Mouse (Mus musculus) subcutaneous adipose tissue, adult 2 months (tissue): Measurements from ENCODE around the gene Olfr95. TPM values are rescaled to one million over a fixed set of nuclear protein-coding genes. Genes with fewer than 3 reads are reported as not detected.

Source experiments
- polyA plus RNA-seq: library from polyadenylated mRNA; depleted of rRNA; stranded (reverse); fragments of >200 nt; gene quantifications from 2 replicates; pipeline ENCODE4 v1.2.3, GENCODE M21; 2012; ENCODE audit warnings: low replicate concordance; rRNA removed

The Olfr95 gene
- polyA plus RNA-seq: not detected in 2 replicates

DNA sequence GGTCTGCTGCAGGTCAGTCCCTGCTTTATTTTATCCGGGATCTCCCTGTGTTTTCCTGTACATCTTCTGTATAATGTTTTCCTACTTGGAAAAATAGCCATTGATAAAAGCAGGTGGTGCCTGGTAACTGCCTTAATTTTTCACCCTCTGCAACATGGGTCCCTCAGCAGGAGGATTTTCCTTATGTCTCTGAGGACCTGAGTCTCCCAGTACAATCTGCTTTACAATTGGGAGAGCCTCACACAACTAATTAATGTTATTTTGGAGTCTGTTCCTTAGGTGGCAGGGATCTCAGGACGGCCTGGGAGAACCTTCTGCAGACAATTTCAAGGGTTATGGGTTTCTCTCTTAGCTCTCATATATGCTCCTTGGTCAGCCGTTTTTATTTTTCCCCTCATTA, at the start of gene Olfr95:
Gene Olfr95 (minus strand): TSS at position 101 of the 400 bp plus-strand sequence.

DNA sequence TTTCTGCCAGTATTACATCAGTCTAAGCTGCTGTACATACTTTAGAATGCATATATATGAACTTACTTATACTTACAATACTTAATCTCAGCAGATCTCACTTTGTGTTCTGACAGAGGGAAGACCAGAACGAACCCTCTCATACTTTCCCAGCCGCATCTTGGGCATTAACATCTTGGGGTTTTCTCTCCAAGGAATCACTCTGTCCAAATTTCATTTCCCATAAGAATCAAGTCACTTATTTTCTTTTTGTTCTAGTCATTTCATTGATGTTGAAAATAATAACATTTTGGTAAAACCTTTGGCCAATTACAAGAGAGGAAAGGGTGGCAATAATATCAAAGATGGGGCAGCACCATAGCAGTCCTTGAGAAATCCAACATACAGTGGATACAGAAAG, 24.3 kb upstream of the Olfr95 start, which contains the start of gene Olfr97:
Gene Olfr97 (minus strand): TSS at position 101 of the 400 bp plus-strand sequence.

GRCm38 (mm10) chr17:37219846-37220245, 6.9 kb upstream of the Olfr95 start, which contains the start of gene Olfr96:
Gene Olfr96, plus strand, starts transcription at chr17:37220146.

GRCm38 (mm10) chr17:37200894-37201293, 12.0 kb downstream of the Olfr95 start, which contains the start of gene Olfr94:
Gene Olfr94, minus strand, starts transcription at chr17:37200994.

DNA sequence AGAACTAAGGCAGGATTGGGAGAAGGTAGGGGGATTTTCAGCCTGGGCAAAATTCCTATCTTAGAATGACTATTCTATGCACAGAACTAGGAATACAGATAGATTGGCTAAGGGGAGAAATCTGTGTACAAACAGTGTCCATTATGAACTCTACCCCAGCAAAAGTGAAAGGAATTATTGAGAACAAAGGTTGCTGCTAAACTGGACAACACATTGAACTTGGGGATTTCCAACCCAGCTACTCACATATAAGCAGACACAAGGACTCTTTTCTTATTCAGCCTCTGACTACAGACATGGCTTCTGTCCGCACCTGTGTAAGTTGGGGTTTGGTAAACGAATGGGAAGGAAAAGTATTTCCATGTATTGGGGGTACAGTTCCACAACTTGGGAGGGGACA, 19.3 kb downstream of the Olfr95 start, which contains the start of gene Ubd:
Gene Ubd (plus strand): TSS at position 237 of the 400 bp plus-strand sequence.

GRCm38 (mm10) chr17:37161394-37161793, 51.5 kb downstream of the Olfr95 start, which contains the start of gene Olfr93:
Gene Olfr93, minus strand, starts transcription at chr17:37161494.

Other genes starting within 250 kb of the Olfr95 start
- 0.19 TPM in 1 of 2 replicates, not detected in the other for gene 2410137M14Rik, start 231.9 kb downstream of the Olfr95 start, polyA plus RNA-seq
- 0.19 and 0.95 TPM in 2 replicates for gene H2-M5, start 223.6 kb downstream of the Olfr95 start, polyA plus RNA-seq
- 7.8 and 20.5 TPM in 2 replicates for gene Zfp57, start 212.0 kb downstream of the Olfr95 start, polyA plus RNA-seq
- gene Mog, start 189.7 kb downstream of the Olfr95 start, polyA plus RNA-seq: not detected in 2 replicates
- gene Gabbr1, start 167.2 kb downstream of the Olfr95 start, polyA plus RNA-seq: 30.9 and 71.8 TPM in 2 replicates
- not detected in 2 replicates for gene Olfr90, start 124.6 kb downstream of the Olfr95 start, polyA plus RNA-seq
- gene Olfr91, start 114.8 kb downstream of the Olfr95 start, polyA plus RNA-seq: not detected in 2 replicates
- not detected in 2 replicates for gene Olfr92, start 93.0 kb downstream of the Olfr95 start, polyA plus RNA-seq
- gene Olfr93, start 51.6 kb downstream of the Olfr95 start, polyA plus RNA-seq: not detected in 2 replicates
- gene Ubd, start 19.2 kb downstream of the Olfr95 start, polyA plus RNA-seq: 0.54 and 3.7 TPM in 2 replicates
- not detected in 2 replicates for gene Olfr94, start 12.1 kb downstream of the Olfr95 start, polyA plus RNA-seq
- gene Olfr96, start 7.0 kb upstream of the Olfr95 start, polyA plus RNA-seq: not detected in 2 replicates
- not detected in 2 replicates for gene Olfr97, start 24.2 kb upstream of the Olfr95 start, polyA plus RNA-seq
- not detected in 2 replicates for gene Olfr98, start 50.6 kb upstream of the Olfr95 start, polyA plus RNA-seq
- gene H2-M3, start 57.1 kb upstream of the Olfr95 start, polyA plus RNA-seq: 11.0 and 14.5 TPM in 2 replicates
- not detected in 2 replicates for gene Olfr99, start 70.3 kb upstream of the Olfr95 start, polyA plus RNA-seq
- not detected in 2 replicates for gene Olfr101, start 91.2 kb upstream of the Olfr95 start, polyA plus RNA-seq
- gene Olfr102, start 103.9 kb upstream of the Olfr95 start, polyA plus RNA-seq: not detected in 2 replicates
- not detected in 2 replicates for gene Olfr103, start 126.6 kb upstream of the Olfr95 start, polyA plus RNA-seq
- not detected in 2 replicates for gene Olfr104-ps, start 146.5 kb upstream of the Olfr95 start, polyA plus RNA-seq
- not detected in 2 replicates for gene Olfr105-ps, start 165.9 kb upstream of the Olfr95 start, polyA plus RNA-seq
- gene Olfr106-ps, start 177.3 kb upstream of the Olfr95 start, polyA plus RNA-seq: not detected in 2 replicates
- not detected in 2 replicates for gene Olfr107, start 186.1 kb upstream of the Olfr95 start, polyA plus RNA-seq
- gene Olfr108, start 232.4 kb upstream of the Olfr95 start, polyA plus RNA-seq: not detected in 2 replicates
- gene Olfr109, start 245.8 kb upstream of the Olfr95 start, polyA plus RNA-seq: not detected in 2 replicates